26 mouse cellular contexts compared by ENCODE assay signal in genomic region chr10:3392251-3392650, GRCm38 (mm10). TPM values are rescaled to one million over a fixed set of nuclear protein-coding genes. Genes with fewer than 3 reads are reported as not detected.
DNase-seq lines count a peak whose midpoint lies in the region; ATAC-seq lines count a peak whose summit lies in the region.
"Had no signal": no experiment of that assay in that cellular context is flagged by ENCODE, and none has a peak within 500 bp of the region (broad histone marks: within the 10 kb centered on the region; RNA-seq: fewer than 3 reads in every experiment).

No protein-coding gene starts in this region.

- H3K9me3 ChIP-seq in heart, embryonic 13.5 days = no peaks in the 10 kb centered on the region
- H3K9me3 ChIP-seq: embryonic facial prominence, embryonic 10.5 days; embryonic facial prominence, embryonic 13.5 days; forebrain, embryonic 12.5 days; forebrain, embryonic 15.5 days had no signal

- 68% methylated on average over 4 of the region's 4 CpGs for WGBS in heart, embryonic 13.5 days

- peak; percentile 35 to 58 for DNase-seq in cerebellum, postnatal 25 days
- DNase-seq in cerebellum, adult 18-20 months = no peak
- DNase-seq in heart, adult 8-10 months (ENCODE audit: low spot score) = no peak
- DNase-seq in lung, adult 18-20 months = peak; percentile 24 to 44
- no peak for DNase-seq in lung, postnatal 4 days
- peak; percentile 3 for DNase-seq in 3T3-L1 (ENCODE audit: low read depth, low spot score)
- DNase-seq: adrenal gland, postnatal 10 days; cerebellum, adult 2 months; cerebellum, adult 9-11 months; embryo, embryonic 11 days; gastrocnemius, postnatal 25 days; heart, postnatal 4 days; kidney, adult 18-20 months had no signal

- H3K27me3 ChIP-seq in heart, embryonic 13.5 days (replicated peaks) = no peaks in the 10 kb centered on the region
- H3K27me3 ChIP-seq: embryonic facial prominence, embryonic 13.5 days; forebrain, embryonic 12.5 days; forebrain, embryonic 15.5 days had no signal

- H3K4me3 ChIP-seq in heart, embryonic 13.5 days = no peak overlapping the region
- H3K4me3 ChIP-seq: embryonic facial prominence, embryonic 10.5 days; embryonic facial prominence, embryonic 13.5 days; erythroblast, embryonic 14.5 days; forebrain, embryonic 12.5 days; forebrain, embryonic 15.5 days had no signal

- H3K9ac ChIP-seq in heart, embryonic 13.5 days = no peak overlapping the region
- H3K9ac ChIP-seq: embryonic facial prominence, embryonic 13.5 days; forebrain, embryonic 12.5 days; forebrain, embryonic 15.5 days; hindbrain, embryonic 14.5 days had no signal

- H3K4me2 ChIP-seq in heart, embryonic 13.5 days = no peak overlapping the region
- H3K4me2 ChIP-seq: embryonic facial prominence, embryonic 13.5 days; forebrain, embryonic 12.5 days; forebrain, embryonic 15.5 days; heart, embryonic 11.5 days; hindbrain, embryonic 14.5 days had no signal

- no peak for ATAC-seq in heart, embryonic 13.5 days (ENCODE audit: extremely low read depth, insufficient number of reproducible peaks, low FRiP score, low TSS enrichment)
- ATAC-seq: CD4-positive, CD25-positive, alpha-beta regulatory T cell, adult 4 months; forebrain, embryonic 15.5 days; hindbrain, postnatal 0 days; inflammation-experienced regulatory T-cells, adult 6 months; intestine, embryonic 16.5 days had no signal

- H3K27ac ChIP-seq in heart, embryonic 13.5 days (replicated peaks) = 0 out of 2 replicates have a peak overlapping the region, but pooled peaks have one; percentile 3
- H3K27ac ChIP-seq: embryonic facial prominence, embryonic 10.5 days; embryonic facial prominence, embryonic 13.5 days; forebrain, embryonic 12.5 days; forebrain, embryonic 15.5 days; hindbrain, embryonic 14.5 days; hindbrain, postnatal 0 days had no signal

- H3K4me1 ChIP-seq in heart, embryonic 13.5 days = peaks cover 80% of the 10 kb centered on the region
- H3K4me1 ChIP-seq: forebrain, embryonic 12.5 days; forebrain, embryonic 15.5 days had no signal

- H3K36me3 ChIP-seq in heart, embryonic 13.5 days = no peaks in the 10 kb centered on the region
- H3K36me3 ChIP-seq: embryonic facial prominence, embryonic 10.5 days; embryonic facial prominence, embryonic 13.5 days; forebrain, embryonic 12.5 days; forebrain, embryonic 15.5 days had no signal

RNA-seq across cellular contexts. Expression of gene Ppp1r14c, which starts 26.4 kb away (rescaled TPM):
- polyA plus RNA-seq in heart, embryonic 13.5 days (2015; fragmentation: Nextera tagmentation; extraction: Ambion mirVana) = 189 and 199 TPM in 2 replicates
- 100 to 1,000 TPM; 108 to 192 (median 161) TPM for total RNA-seq in heart, adult 8-10 months (2022)
- total RNA-seq: MEL had no signal
- polyA plus RNA-seq: erythroblast, embryonic 14.5 days had no signal

Comparison
In these comparisons a context has a peak if more than half of its experiments do, and no peak if none do; other contexts are left out.
1. DNase-seq: peak in cerebellum, postnatal 25 days (2 of 2), lung, adult 18-20 months (2 of 2) and 3T3-L1 (single experiment); none in cerebellum, adult 18-20 months (0 of 2), heart, adult 8-10 months (single experiment) and lung, postnatal 4 days (0 of 2).